Mouse (Mus musculus) embryonic facial prominence, embryonic 13.5 days (tissue): ENCODE data around the gene Pdxk. TPM values are rescaled to one million over a fixed set of nuclear protein-coding genes. Genes with fewer than 3 reads are reported as not detected.
"Not testable (repeated sequence)": the region's sequence is repeated elsewhere in the genome, so short reads cannot be mapped to it uniquely, and the experiment has no call there.

Experiments
- ATAC-seq: fragments of 200-750 bp; cut with Nextera tagmentation; 2 replicates; pipeline ENCODE4 v1.8.0; 2017; ENCODE audit warnings: low read depth; ENCODE audit not compliant: insufficient number of reproducible peaks, insufficient read depth, low FRiP score, low TSS enrichment
- H3K27ac ChIP-seq: fragments of 300-500 bp; sonication (generic); 2 replicates; pipeline ENCODE4 v1.5.1; 2015; ENCODE audit warnings: moderate library complexity, mild to moderate bottlenecking, inconsistent platforms
- H3K27me3 ChIP-seq: fragments of 300-500 bp; sonication (generic); 2 replicates; pipeline ENCODE4 v1.6.1; 2015; ENCODE audit warnings: mild to moderate bottlenecking, inconsistent platforms
- H3K36me3 ChIP-seq: fragments of 300-500 bp; sonication (generic); 2 replicates; pipeline ENCODE4 v1.6.1; 2015; ENCODE audit warnings: mild to moderate bottlenecking, inconsistent platforms
- H3K4me1 ChIP-seq: fragments of 300-500 bp; sonication (generic); 2 replicates; pipeline ENCODE4 v1.6.1; 2015; ENCODE audit warnings: inconsistent platforms
- H3K4me2 ChIP-seq: fragments of 300-500 bp; sonication (generic); 2 replicates; pipeline ENCODE4 v1.6.1; 2015; ENCODE audit warnings: moderate library complexity, mild to moderate bottlenecking, inconsistent platforms
- H3K4me3 ChIP-seq: fragments of 300-500 bp; sonication (generic); 2 replicates; pipeline ENCODE4 v1.5.1; 2015; ENCODE audit warnings: mild to moderate bottlenecking, inconsistent platforms
- H3K9ac ChIP-seq: fragments of 300-500 bp; sonication (generic); 2 replicates; pipeline ENCODE4 v1.6.1; 2015; ENCODE audit warnings: mild to moderate bottlenecking, inconsistent platforms
- H3K9me3 ChIP-seq: fragments of 300-500 bp; sonication (generic); 2 replicates; pipeline ENCODE4 v1.6.1; 2016; ENCODE audit warnings: inconsistent platforms
- WGBS: fragments of 180-500 bp; shearing (Covaris S2); methylation state at CpG from one replicate; pipeline ENCODE4 v1.1.7; 2015; ENCODE audit warnings: mixed read lengths; 5-methylcytosine and 5-hydroxymethylcytosine counted together
- polyA plus RNA-seq: library from polyadenylated mRNA; unstranded; fragments of >200 nt; fragmentation: Nextera tagmentation; extraction: Ambion mirVana; gene quantifications from 2 replicates; pipeline ENCODE4 v1.2.1, GENCODE M21; 2015

The Pdxk gene
- polyA plus RNA-seq, 1 experiment from 2014 or later, result 12.6 TPM

DNA sequence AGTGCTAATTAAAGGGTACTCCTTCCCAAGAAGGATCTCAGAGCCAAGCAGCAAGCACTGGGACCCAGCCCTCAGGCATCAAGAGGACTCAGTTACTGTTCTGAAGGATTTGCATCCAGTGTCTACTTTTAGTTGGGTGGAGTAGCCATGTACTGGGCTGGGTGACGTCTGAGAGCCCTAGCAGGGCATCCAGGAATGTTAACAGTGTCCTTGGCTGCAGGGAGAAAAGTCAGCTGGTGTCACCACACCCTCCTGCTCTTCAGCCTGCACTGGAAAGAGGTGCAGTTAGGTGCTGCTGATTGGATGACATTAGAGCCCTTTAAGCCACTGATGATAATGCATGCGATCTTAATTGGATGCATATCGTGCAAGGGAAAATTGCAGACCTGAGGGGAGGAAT is 31.9 kb downstream of the Pdxk start:
- no peak overlapping the region for H3K4me2 ChIP-seq
- 56% methylated on average over 3 of the region's 3 CpGs for WGBS
- no peak for ATAC-seq

DNA sequence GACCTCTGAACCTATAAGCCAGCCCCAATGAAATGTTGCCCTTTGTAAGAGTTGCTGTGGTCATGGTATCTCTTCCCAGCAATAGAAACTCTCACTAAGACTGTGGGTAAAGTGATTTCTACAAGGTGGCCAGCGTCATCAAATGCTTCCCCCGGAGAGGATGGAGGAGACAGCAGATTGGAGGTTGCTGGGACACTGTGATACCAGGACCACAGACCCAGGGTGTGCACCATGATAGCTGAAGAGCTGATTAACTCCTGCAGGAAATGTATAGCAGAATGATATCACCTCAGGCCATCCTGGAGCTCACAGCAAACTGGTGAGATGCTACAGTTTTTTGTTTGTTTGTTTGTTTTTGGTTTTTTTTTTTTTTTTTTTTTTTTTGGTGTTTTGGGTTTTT is 35.0 kb downstream of the Pdxk start:
- Histone ChIP-seq H3K27me3 (no peaks in the 10 kb centered on the region), H3K36me3 (peaks cover 26% of the 10 kb centered on the region), H3K4me2 (no peak overlapping the region), H3K9me3 (no peaks in the 10 kb centered on the region), H3K27ac (no peak overlapping the region), H3K9ac (no peak overlapping the region), H3K4me1 (peaks cover 10% of the 10 kb centered on the region), H3K4me3 (no peak overlapping the region)
- 88% methylated on average over 2 of the region's 2 CpGs for WGBS
- no peak for ATAC-seq

More for the DNA sequence above, 31.9 kb downstream of the Pdxk start:
- Histone ChIP-seq H3K4me1 (no peaks in the 10 kb centered on the region), H3K27ac (no peak overlapping the region), H3K9ac (no peak overlapping the region), H3K4me3 (no peak overlapping the region), H3K9me3 (no peaks in the 10 kb centered on the region), H3K36me3 (peaks cover 16% of the 10 kb centered on the region), H3K27me3 (no peaks in the 10 kb centered on the region)

DNA sequence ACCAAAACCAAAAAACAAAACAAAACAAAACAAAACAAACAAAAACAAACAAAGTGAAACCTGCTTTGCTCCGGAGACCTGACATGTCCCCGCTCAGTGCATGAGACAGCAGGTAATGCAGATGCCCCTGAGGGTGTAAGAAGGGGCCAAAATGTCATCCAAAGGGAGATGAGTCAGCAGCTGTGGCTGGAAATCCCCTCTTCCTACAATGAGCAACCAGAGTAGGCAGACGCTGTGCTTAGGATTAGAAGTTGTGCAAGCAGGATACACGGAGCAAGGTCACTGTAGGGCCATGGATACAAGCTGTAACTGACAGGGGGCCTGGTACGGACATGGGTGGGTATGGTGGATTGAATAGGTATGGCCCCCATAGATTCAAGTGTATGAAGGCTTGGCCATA is 35.6 kb downstream of the Pdxk start:
- Histone ChIP-seq H3K4me1 (peaks cover 10% of the 10 kb centered on the region), H3K4me2 (no peak overlapping the region), H3K9ac (no peak overlapping the region), H3K27me3 (no peaks in the 10 kb centered on the region), H3K36me3 (peaks cover 26% of the 10 kb centered on the region), H3K4me3 (no peak overlapping the region), H3K27ac (no peak overlapping the region), H3K9me3 (no peaks in the 10 kb centered on the region)
- 89% methylated on average over 5 of the region's 5 CpGs for WGBS
- no peak for ATAC-seq

DNA sequence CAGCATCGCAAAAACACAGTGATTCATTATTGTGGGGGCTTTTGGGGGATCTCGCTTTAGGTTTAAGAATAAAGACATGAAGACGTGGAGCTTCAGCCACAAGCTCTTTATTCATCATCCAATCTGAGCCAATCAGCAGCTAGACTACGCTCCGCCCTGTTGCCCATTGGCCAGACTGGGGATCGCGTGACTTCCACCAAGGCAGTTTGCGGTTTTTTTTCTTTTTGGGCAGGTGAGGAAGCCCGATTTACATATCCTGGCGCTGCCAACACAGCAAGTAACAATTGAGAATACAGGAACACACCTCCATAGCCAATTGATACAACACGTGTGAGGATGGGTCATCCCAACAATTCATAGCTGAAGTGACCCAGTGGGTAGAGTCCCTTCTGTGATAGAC is 36.7 kb downstream of the Pdxk start:
- H3K9ac ChIP-seq, result no peak overlapping the region

DNA sequence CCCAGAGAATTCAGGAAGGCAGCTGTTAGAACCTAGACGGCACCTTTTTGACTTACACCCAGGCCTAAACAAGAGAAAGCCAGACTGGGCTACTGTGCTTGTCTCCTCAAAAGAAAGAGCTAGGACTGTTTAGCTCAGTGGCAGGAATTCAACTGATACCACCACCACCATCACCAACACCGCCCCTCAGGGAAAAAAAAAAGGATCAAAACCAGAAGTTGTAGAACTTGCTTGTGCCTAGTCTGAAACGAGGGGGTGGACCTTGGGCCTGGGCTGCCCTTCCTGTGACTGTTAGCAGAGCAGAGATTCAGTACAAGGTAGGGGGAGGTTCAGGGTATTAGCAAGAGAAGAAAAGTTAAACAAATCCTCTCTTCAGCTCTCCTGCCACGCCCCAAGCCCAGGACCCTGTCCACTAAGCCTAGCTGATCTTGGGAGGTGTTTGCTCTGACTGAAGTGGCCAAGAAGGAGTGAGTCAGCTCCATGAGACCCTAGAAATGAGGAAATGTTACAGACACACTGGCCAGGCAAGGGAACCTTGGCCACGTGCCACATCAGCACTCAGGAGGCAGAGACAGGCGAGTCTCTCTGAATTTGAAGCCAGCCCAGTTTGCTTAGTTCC is 38.5 kb downstream of the Pdxk start:
- peak overlapping the region; percentile 74 for H3K27ac ChIP-seq
- no peaks in the 10 kb centered on the region for H3K9me3 ChIP-seq
- H3K36me3 ChIP-seq, result peaks cover 26% of the 10 kb centered on the region
- peak overlapping the region; percentile 94 for H3K9ac ChIP-seq
- peaks cover 10% of the 10 kb centered on the region for H3K4me1 ChIP-seq
- 38% methylated on average over 6 of the region's 6 CpGs for WGBS
- H3K27me3 ChIP-seq, result no peaks in the 10 kb centered on the region
- peak overlapping the region; percentile 92 for H3K4me3 ChIP-seq
- H3K4me2 ChIP-seq, result peak overlapping the region; percentile 76
- no peak for ATAC-seq

More for the DNA sequence above, 36.7 kb downstream of the Pdxk start:
- Histone ChIP-seq H3K27me3 (no peaks in the 10 kb centered on the region), H3K27ac (no peak overlapping the region), H3K4me2 (no peak overlapping the region), H3K36me3 (peaks cover 26% of the 10 kb centered on the region), H3K9me3 (no peaks in the 10 kb centered on the region), H3K4me3 (no peak overlapping the region), H3K4me1 (peaks cover 10% of the 10 kb centered on the region)
- WGBS, result 93% methylated on average over 11 of the region's 11 CpGs
- ATAC-seq, result no peak

DNA sequence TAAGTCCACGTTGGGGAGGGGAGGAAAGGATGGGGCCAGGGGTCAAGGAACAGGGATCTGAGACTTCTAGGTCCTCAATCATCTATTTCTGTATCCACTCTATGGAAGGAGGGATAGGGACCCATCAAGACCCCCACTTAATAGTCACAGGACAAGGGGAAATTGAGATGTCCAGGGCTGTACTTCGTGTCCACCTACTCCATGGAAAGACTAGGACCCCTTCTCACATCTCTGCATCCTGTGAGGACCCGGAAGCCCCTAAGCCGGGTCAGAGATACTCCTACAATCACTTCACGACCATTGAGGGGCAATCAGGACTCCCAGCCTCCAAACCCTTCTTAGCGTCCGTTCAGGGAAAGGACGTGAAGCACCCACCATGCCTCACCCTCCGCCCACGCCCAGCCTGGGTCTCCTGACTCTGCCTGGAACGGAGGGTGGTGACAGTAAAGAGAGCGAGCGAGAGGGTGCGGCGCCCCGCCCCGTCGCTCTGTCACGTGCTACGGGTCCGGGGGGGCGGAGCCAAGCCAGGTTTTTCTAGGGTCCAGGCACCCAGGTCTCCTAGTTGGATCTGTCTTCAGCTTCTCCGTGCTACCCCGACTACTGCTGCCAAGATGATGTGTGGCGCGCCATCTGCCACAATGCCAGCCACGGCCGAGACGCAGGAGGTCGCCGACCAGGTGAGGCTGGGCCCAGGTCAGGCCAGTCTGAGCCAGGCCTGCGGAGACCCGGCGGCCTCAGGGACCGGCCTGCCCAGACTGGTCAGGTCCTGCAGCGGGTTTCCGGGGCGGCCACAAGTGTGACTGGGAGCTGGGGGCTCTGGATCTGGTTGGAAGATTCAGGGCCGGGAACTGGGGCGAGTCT is 39.4 kb downstream of the Pdxk start, which contains the start of gene Cstb:
Cstb (plus strand) TSS at position 489 of the 861 bp plus-strand sequence.
- H3K27me3 ChIP-seq, result no peaks in the 10 kb centered on the region
- H3K27ac ChIP-seq, result peak within 1 kb of the TSS; percentile 74
- peak within 1 kb of the TSS; percentile 92 for H3K4me3 ChIP-seq
- peaks cover 26% of the 10 kb centered on the region for H3K36me3 ChIP-seq
- peak within 1 kb of the TSS; percentile 94 for H3K9ac ChIP-seq
- peaks cover 10% of the 10 kb centered on the region for H3K4me1 ChIP-seq
- 2% methylated on average over 40 of the region's 40 CpGs for WGBS
- H3K9me3 ChIP-seq, result no peaks in the 10 kb centered on the region
- ATAC-seq, result peak; percentile 86
- H3K4me2 ChIP-seq, result peak within 1 kb of the TSS; percentile 76

DNA sequence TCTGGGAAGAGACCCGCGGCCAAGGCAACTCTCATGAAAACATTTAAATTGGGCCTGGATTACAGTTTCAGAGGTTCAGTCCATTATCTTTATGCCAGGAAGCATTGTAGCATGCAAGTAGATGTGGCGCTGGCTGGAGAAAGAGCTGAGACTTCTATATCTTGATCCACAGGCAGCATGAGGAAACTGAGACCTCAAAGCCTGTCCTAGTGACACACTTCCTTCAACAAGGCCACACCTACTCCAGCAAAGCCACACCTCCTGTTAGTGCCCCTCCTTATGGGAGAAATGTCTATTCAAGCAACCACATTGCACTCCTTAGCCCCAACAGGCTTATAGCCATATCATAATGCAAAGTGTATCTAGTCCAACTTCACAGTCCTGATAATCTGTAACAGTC is 42.2 kb downstream of the Pdxk start:
- H3K4me3 ChIP-seq, result no peak overlapping the region
- peaks cover 7% of the 10 kb centered on the region for H3K36me3 ChIP-seq
- whole genome bisulfite sequencing, result 95% methylated on average over 3 of the region's 3 CpGs
- no peak overlapping the region for H3K27ac ChIP-seq
- H3K9ac ChIP-seq, result no peak overlapping the region
- no peaks in the 10 kb centered on the region for H3K9me3 ChIP-seq
- ATAC-seq, result no peak
- peaks cover 10% of the 10 kb centered on the region for H3K4me1 ChIP-seq
- H3K27me3 ChIP-seq, result no peaks in the 10 kb centered on the region
- no peak overlapping the region for H3K4me2 ChIP-seq

DNA sequence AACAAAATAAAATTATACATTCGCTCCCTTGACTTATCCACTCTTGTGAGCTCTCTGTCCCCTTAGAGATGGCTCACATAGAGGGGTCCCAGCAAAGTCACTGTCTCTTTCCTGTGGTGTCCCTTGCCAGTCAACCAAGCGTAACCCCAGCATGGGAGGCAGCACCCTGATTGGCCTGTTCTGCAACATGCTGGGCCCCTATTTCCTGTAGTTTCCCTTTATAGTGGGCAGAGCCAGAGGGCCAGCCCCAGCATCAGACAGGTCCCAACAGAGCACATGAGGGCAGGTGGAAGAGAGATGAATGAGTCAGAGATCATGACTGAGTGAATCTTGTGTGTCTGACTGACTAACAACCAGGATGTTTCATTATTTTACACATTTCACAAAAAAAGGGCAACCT is 43.8 kb downstream of the Pdxk start:
- ATAC-seq, result no peak
- H3K9me3 ChIP-seq, result no peaks in the 10 kb centered on the region
- no peak overlapping the region for H3K4me3 ChIP-seq
- H3K27ac ChIP-seq, result no peak overlapping the region
- 79% methylated on average over 2 of the region's 2 CpGs for WGBS
- H3K4me2 ChIP-seq, result no peak overlapping the region
- no peaks in the 10 kb centered on the region for H3K27me3 ChIP-seq
- no peak overlapping the region for H3K9ac ChIP-seq
- peaks cover 5% of the 10 kb centered on the region; the same call in 1 of the 2 replicates for H3K4me1 ChIP-seq
- no peaks in the 10 kb centered on the region for H3K36me3 ChIP-seq

DNA sequence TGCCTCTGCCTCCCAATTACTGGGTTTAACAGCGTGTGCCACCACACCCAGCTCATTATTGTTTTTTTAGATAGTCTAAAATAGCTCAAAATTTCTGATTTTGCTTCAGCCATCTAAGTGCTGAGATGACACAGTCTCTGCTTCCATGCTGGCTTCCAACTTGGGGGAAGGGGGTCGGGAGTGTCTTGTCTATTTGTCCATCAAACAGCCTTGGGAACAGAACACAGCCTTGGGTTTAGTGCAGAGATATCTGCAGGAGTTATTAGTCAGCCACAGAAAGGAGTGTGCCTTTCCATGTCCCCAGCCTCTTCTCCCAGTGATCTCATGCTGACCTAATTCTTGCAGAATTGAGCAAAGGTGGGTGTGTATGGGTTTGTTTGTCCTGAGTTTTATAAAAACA is 46.0 kb downstream of the Pdxk start:
- H3K27me3 ChIP-seq, result no peaks in the 10 kb centered on the region
- H3K4me1 ChIP-seq, result no peaks in the 10 kb centered on the region
- no peak overlapping the region for H3K4me2 ChIP-seq
- H3K9me3 ChIP-seq, result no peaks in the 10 kb centered on the region
- no peak for ATAC-seq
- 80% methylated on average over 2 of the region's 2 CpGs for WGBS
- H3K36me3 ChIP-seq, result no peaks in the 10 kb centered on the region
- no peak overlapping the region for H3K4me3 ChIP-seq
- H3K27ac ChIP-seq, result no peak overlapping the region
- no peak overlapping the region for H3K9ac ChIP-seq

DNA sequence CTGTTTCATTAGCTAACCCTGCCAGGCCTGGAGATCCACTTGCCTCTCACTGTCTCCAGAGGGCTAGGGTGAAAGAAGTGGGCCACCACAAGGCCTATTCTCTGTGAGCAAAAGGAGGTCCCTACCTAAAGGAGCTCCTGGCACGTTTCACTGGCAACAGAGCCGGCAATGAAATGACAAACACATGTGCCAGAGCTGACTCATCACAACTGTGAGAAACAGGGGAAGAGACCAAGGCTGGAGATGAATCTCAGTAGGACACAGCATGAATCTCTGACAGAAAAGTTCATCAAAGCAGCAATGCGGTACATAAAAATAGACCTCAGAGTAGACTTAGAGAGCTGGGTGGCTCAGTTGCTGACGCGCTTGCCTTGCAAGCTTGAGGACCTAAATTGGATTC is 46.9 kb downstream of the Pdxk start:
- Histone ChIP-seq H3K4me3 (no peak overlapping the region), H3K9me3 (no peaks in the 10 kb centered on the region), H3K9ac (no peak overlapping the region), H3K27ac (0 out of 2 replicates have a peak overlapping the region, but pooled peaks have one; percentile 16), H3K27me3 (no peaks in the 10 kb centered on the region), H3K36me3 (no peaks in the 10 kb centered on the region), H3K4me1 (peaks cover 4% of the 10 kb centered on the region; the same call in 1 of the 2 replicates), H3K4me2 (no peak overlapping the region)
- 42% methylated on average over 5 of the region's 5 CpGs for WGBS
- no peak for ATAC-seq

DNA sequence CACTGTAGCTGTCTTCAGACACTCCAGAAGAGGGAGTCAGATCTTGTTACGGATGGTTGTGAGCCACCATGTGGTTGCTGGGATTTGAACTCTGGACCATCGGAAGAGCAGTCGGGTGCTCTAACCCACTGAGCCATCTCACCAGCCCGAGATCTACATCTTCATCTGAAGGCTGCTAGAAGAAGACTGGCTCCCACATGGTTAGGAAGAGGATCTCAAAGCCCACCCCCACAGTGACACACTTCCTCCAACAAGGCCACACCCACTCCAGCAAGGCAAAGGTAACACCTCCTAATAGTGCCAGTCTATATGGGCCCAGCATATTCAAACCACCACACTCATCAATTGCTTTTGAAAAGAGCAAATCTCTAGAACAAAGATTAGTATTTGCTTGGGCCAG is 49.8 kb downstream of the Pdxk start:
- H3K36me3 ChIP-seq, result peaks cover 12% of the 10 kb centered on the region
- H3K4me2 ChIP-seq, H3K9ac ChIP-seq, H3K27me3 ChIP-seq, H3K9me3 ChIP-seq, ATAC-seq, H3K27ac ChIP-seq, H3K4me3 ChIP-seq: not testable (repeated sequence)
- WGBS, result 72% methylated on average over 3 of the region's 4 CpGs
- H3K4me1 ChIP-seq, result peaks cover 14% of the 10 kb centered on the region

DNA sequence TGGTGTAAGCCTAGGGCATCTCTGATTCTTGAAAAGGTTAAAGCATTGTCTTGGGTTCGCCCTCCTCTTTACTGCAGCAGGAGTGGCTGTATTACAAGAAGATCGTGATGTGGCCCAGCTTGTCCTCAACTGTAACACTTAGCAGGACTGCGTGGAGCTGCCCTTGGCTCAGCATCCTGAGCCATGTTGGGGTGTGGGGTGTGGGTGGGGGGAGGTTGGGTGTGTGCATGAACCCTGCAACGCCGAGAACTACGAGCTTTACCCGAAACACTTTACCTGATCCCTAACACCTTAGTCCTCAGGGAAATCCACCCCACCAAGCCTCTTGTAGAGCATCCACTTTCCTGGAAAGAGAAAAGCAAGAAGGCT is 51.6 kb downstream of the Pdxk start:
- H3K36me3 ChIP-seq, result peaks cover 30% of the 10 kb centered on the region
- H3K4me2 ChIP-seq, result peak overlapping the region; percentile 70
- peak overlapping the region; percentile 90 for H3K9ac ChIP-seq
- 46% methylated on average over 7 of the region's 7 CpGs for WGBS
- peaks cover 14% of the 10 kb centered on the region for H3K4me1 ChIP-seq
- peak overlapping the region; percentile 93 for H3K4me3 ChIP-seq
- H3K27ac ChIP-seq, result peak overlapping the region; percentile 90; the same call in 1 of the 2 replicates
- H3K9me3 ChIP-seq, result no peaks in the 10 kb centered on the region
- H3K27me3 ChIP-seq, result no peaks in the 10 kb centered on the region
- ATAC-seq, result no peak
